Mouse (Mus musculus) kidney, postnatal 14 days (tissue): Measurements from ENCODE around the gene Armc5.

Source experiments
- DNase-seq: peaks from one replicate; pipeline ENCODE4 v3.0.0; 2022; ENCODE audit warnings: mixed read lengths

Armc5 gene

GRCm38 (mm10) chr7:128246496-128247391, 9.6 kb downstream of the Armc5 start, which contains the start of gene Tgfb1i1:
Tgfb1i1 (plus strand) TSS chr7:128246812.
- peak; percentile 74 for DNase-seq

- DNase-seq, result peak; percentile 90
Measured at GRCm38 (mm10) chr7:128247443-128247842, 10.3 kb downstream of the Armc5 start.

GRCm38 (mm10) chr7:128248081-128249042, 11.2 kb downstream of the Armc5 start:
- DNase-seq, result no peak

- no peak for DNase-seq
Measured at GRCm38 (mm10) chr7:128249998-128250397, 12.9 kb downstream of the Armc5 start.

GRCm38 (mm10) chr7:128251946-128252345, 14.8 kb downstream of the Armc5 start:
- DNase-seq, result no peak

- no peak for DNase-seq
Measured at GRCm38 (mm10) chr7:128252609-128253008, 15.5 kb downstream of the Armc5 start.

- no peak for DNase-seq
Measured at GRCm38 (mm10) chr7:128254978-128255377, 17.8 kb downstream of the Armc5 start.

- DNase-seq, result no peak
Measured at GRCm38 (mm10) chr7:128255757-128256156, 18.6 kb downstream of the Armc5 start.

- DNase-seq, result peak; percentile 42
Measured at GRCm38 (mm10) chr7:128256783-128257334, 19.7 kb downstream of the Armc5 start.

- DNase-seq, result peak; percentile 52
Measured at GRCm38 (mm10) chr7:128265411-128265810, 28.3 kb downstream of the Armc5 start, which contains the start of gene Slc5a2. Slc5a2 (plus strand) TSS chr7:128265657.

- DNase-seq, result peak; percentile 41
Measured at GRCm38 (mm10) chr7:128266056-128266455, 28.9 kb downstream of the Armc5 start.

GRCm38 (mm10) chr7:128267391-128267790, 30.2 kb downstream of the Armc5 start:
- DNase-seq, result peak; percentile 46

- DNase-seq, result no peak
Measured at GRCm38 (mm10) chr7:128267813-128268212, 30.7 kb downstream of the Armc5 start.

- no peak for DNase-seq
Measured at GRCm38 (mm10) chr7:128270431-128270850, 33.3 kb downstream of the Armc5 start.

- no peak for DNase-seq
Measured at GRCm38 (mm10) chr7:128271496-128271895, 34.4 kb downstream of the Armc5 start.

GRCm38 (mm10) chr7:128276051-128276450, 38.9 kb downstream of the Armc5 start:
- no peak for DNase-seq

- DNase-seq, result no peak
Measured at GRCm38 (mm10) chr7:128279750-128280149, 42.6 kb downstream of the Armc5 start.

GRCm38 (mm10) chr7:128281765-128282164, 44.6 kb downstream of the Armc5 start:
- no peak for DNase-seq

- no peak for DNase-seq
Measured at GRCm38 (mm10) chr7:128282532-128283244, 45.5 kb downstream of the Armc5 start.

- no peak for DNase-seq
Measured at GRCm38 (mm10) chr7:128284047-128284446, 46.9 kb downstream of the Armc5 start.

- no peak for DNase-seq
Measured at GRCm38 (mm10) chr7:128285060-128285459, 47.9 kb downstream of the Armc5 start.

GRCm38 (mm10) chr7:128288923-128289544, 51.9 kb downstream of the Armc5 start:
- DNase-seq, result no peak
